Mouse (Mus musculus): Measurements from ENCODE around the gene Hadh. TPM values are rescaled to one million over a fixed set of nuclear protein-coding genes. Genes with fewer than 3 reads are reported as not detected.

The Hadh gene
- total RNA-seq, 2 experiments from 2014 or later: 573 to 586 TPM

GRCm38 (mm10) chr3:131272374-131273100 lies 636 bp upstream of the Hadh start:
- DNase-seq: no peak
- intact Hi-C loops (cut with DNase I): no loop called here

- intact Hi-C loops (cut with DNase I): loop anchor here (2.0 kb wide), 1 partner anchor 24 kb away; no protein-coding TSS in a partner anchor
- DNase-seq: peak; percentile 75 to 81
Observed at GRCm38 (mm10) chr3:131271157-131271556, 744 bp downstream of the Hadh start.

- DNase-seq: no peak
- intact Hi-C loops (cut with DNase I): loop anchor here (2.0 kb wide), 1 partner anchor 24 kb away; no protein-coding TSS in a partner anchor
Observed at GRCm38 (mm10) chr3:131270381-131270780, 1.5 kb downstream of the Hadh start.

- DNase-seq: peak; percentile 54 to 57
- intact Hi-C loops (cut with DNase I): no loop called here
Observed at GRCm38 (mm10) chr3:131266366-131267050, 5.4 kb downstream of the Hadh start.

GRCm38 (mm10) chr3:131265516-131265915 lies 6.4 kb downstream of the Hadh start:
- DNase-seq: no peak

GRCm38 (mm10) chr3:131263766-131264486 lies 8.0 kb downstream of the Hadh start:
- DNase-seq: no peak
- intact Hi-C loops (cut with DNase I): no loop called here

More at GRCm38 (mm10) chr3:131265516-131265915, 6.4 kb downstream of the Hadh start:
- intact Hi-C loops (cut with DNase I): no loop called here

GRCm38 (mm10) chr3:131260418-131260817 lies 11.5 kb downstream of the Hadh start:
- DNase-seq: no peak
- intact Hi-C loops (cut with DNase I): no loop called here

GRCm38 (mm10) chr3:131259392-131259965 lies 12.4 kb downstream of the Hadh start:
- intact Hi-C loops (cut with DNase I): no loop called here

GRCm38 (mm10) chr3:131258921-131259320 lies 13.0 kb downstream of the Hadh start:
- intact Hi-C loops (cut with DNase I): no loop called here
- DNase-seq: no peak

More at GRCm38 (mm10) chr3:131259392-131259965, 12.4 kb downstream of the Hadh start:
- no peak for DNase-seq

- intact Hi-C loops (cut with DNase I): no loop called here
Observed at GRCm38 (mm10) chr3:131255399-131255981, 16.4 kb downstream of the Hadh start.

GRCm38 (mm10) chr3:131254991-131255390 lies 16.9 kb downstream of the Hadh start:
- intact Hi-C loops (cut with DNase I): no loop called here
- DNase-seq: no peak

More at GRCm38 (mm10) chr3:131255399-131255981, 16.4 kb downstream of the Hadh start:
- no peak for DNase-seq

- intact Hi-C loops (cut with DNase I): no loop called here
- DNase-seq: no peak
Observed at GRCm38 (mm10) chr3:131251601-131252000, 20.3 kb downstream of the Hadh start.

GRCm38 (mm10) chr3:131250978-131251377 lies 20.9 kb downstream of the Hadh start:
- intact Hi-C loops (cut with DNase I): no loop called here
- DNase-seq: peak; percentile 26 to 28

GRCm38 (mm10) chr3:131250283-131250682 lies 21.6 kb downstream of the Hadh start:
- no peak for DNase-seq
- intact Hi-C loops (cut with DNase I): no loop called here

GRCm38 (mm10) chr3:131248444-131248843 lies 23.5 kb downstream of the Hadh start:
- intact Hi-C loops (cut with DNase I): no loop called here
- no peak for DNase-seq

GRCm38 (mm10) chr3:131247851-131248250 lies 24.1 kb downstream of the Hadh start:
- intact Hi-C loops (cut with DNase I): loop anchor here (2.0 kb wide), 1 partner anchor 23 kb away; no protein-coding TSS in a partner anchor
- no peak for DNase-seq

- no peak for DNase-seq
- intact Hi-C loops (cut with DNase I): loop anchor here (2.0 kb wide), 1 partner anchor 23 kb away; no protein-coding TSS in a partner anchor
Observed at GRCm38 (mm10) chr3:131247447-131247846, 24.5 kb downstream of the Hadh start.

- peak in 1 of 2 experiments; percentile 64 for DNase-seq
Observed at GRCm38 (mm10) chr3:131246579-131247046, 25.3 kb downstream of the Hadh start.

GRCm38 (mm10) chr3:131245766-131246578 lies 25.9 kb downstream of the Hadh start:
- intact Hi-C loops (cut with DNase I): loop anchor here (2.0 kb wide), 2 partner anchors 25 to 531 kb away; no protein-coding TSS in a partner anchor
- DNase-seq: peak; percentile 83 to 91

More at GRCm38 (mm10) chr3:131246579-131247046, 25.3 kb downstream of the Hadh start:
- intact Hi-C loops (cut with DNase I): loop anchor here (2.0 kb wide), 1 partner anchor 24 kb away; no protein-coding TSS in a partner anchor
